Mouse (Mus musculus): ENCODE measurements at regions not wholly inside any gene's neighbourhood (a gene's known extent, or its start where the extent isn't known, plus 50 kb on each side); places are given as distances from the start of the nearest gene placed in this dataset.

DNA sequence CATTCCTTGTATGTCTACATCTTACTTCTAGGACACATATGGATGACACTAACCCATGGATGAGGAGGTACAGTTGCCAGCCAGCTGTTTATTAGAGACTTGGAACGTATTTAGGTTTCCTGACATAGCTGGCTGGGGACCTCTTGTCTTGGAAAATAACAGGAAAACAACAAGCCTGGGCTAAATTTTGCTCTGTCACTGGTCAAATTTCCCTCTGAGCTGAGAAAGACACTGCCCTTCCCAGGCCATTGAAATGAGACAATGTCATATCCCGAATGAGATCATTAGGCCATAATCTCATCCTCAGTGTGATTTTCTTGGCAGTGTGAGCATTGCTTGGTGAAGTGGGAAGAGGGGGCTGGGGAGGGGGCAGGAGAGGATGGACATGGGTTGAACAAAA, 321.9 kb upstream of the Pard3b start:
- TF ChIP-seq CTCF (conservative IDR thresholded peaks at IDR 0.05; ENCODE audit: low read length) (no peak), NANOG (IDR thresholded peaks at IDR 0.05; ENCODE audit: borderline replicate concordance, low read length) (no peak)
